Mouse (Mus musculus) G1E-ER4 (cell line): ENCODE measurements around the gene Tex52. TPM values are rescaled to one million over a fixed set of nuclear protein-coding genes. Genes with fewer than 3 reads are reported as not detected.

Source experiments
- GATA1 ChIP-seq: IDR thresholded peaks from one replicate; pipeline ENCODE4 v1.8.0; 2012; ENCODE audit warnings: low read length, inconsistent platforms
- polyA plus RNA-seq: library from polyadenylated mRNA; stranded (reverse); fragments of >175 nt; gene quantifications from 2 replicates; pipeline ENCODE4 v1.2.3, GENCODE M21; 2012

The Tex52 gene
- polyA plus RNA-seq, result not detected in 2 replicates

DNA sequence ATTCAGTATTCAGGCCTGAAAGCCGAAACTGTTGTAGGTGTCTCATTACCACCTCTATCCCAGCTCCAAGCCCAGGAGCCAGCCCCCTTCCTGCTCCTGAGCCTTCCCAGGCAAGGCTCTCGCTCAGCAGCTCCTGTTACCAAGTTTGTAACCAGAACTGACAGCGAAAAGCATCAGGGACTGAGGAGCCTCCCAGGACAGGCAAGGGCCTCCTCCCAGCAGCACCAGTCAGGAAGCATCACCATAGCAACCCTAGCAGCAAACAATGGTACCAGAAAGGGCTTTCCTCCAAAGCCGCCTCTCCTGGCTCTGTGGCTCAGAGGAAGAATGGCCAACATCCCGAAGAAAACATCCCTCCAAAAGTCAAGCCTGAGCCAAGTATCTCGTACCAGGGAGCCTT lies at the start of gene Tex52, which contains the start of gene Gm44596:
Gene Tex52, plus strand, starts transcription at position 265 of the 400 bp plus-strand sequence.
Gene Gm44596, plus strand, starts transcription at position 312 of the 400 bp plus-strand sequence.
- TF ChIP-seq GATA1, result no peak

- no peak for TF ChIP-seq GATA1
Observed at GRCm38 (mm10) chr6:128334397-128335124, 40.7 kb upstream of the Tex52 start.

DNA sequence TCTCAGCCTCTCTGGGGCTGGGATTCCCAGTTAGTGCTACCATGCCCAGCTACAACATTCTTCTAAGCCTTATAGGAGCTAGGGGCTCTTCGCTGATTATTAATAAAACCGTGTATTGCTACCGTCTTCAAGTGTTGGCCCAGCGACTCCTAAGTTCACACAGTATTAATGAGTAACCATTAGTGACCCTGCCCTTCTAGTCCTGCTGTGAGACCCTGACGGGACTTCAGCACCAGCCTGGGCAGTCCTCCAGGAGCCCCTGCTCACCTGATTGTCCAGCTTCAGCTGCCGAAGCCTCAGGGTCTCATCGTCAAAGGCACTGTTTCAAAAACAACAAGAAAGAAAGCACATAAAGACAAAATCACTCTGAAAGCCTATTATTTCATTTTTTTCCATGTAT lies 37.8 kb upstream of the Tex52 start:
- TF ChIP-seq GATA1, result no peak

DNA sequence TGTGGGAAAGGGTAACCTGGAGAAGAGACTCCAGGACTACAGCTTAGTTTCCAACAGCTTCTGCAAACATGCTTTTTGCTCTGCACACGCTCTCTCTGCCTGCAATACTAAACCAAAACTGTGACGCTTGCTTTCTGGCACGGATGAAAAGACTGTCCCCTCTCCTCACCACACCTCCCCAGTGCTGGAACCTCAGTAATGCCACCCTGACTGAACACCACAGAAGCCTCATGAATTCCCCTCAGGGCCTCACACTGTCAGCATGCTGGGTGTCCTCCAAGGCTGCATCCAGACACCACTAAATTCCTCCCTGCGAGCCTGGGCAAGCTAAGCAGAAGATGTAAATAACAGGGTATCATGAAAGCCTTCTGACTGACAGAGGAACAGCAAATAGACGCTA lies 36.4 kb upstream of the Tex52 start:
- TF ChIP-seq GATA1, result no peak

DNA sequence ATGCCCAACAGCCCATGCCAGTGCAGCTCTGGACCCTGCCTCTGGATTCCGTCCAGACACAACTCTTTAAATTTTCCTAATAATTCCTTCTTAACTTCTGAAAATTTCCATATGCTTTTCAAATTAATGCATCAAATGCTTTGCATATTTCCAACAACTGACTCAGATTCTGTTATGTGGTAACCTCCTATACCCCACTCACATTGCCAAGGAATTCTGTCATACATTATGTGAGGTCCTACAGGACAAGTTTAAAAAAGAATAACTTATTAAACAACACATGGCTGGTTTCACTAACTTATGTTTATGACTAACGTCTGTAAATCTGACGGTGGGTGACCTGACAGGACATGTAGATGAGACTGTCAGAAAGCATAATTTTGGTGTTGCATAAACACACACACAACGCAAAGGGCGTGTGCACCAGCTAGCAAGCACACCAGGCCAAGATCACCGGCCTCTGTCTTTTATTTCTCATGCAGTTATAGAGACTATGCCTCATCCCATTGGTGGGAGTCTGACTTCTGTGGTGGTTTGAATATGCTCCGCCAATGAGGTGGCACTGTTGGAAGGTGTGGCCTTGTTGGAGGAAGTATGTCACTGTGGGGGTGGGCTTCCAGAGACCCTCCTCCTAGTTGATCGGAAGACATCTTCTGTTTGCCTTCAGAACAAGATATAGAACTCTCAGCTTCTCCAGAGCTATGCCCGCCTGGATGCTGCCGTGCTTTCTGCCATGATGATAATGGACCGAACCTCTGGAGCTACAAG lies 33.1 kb upstream of the Tex52 start:
- no peak for TF ChIP-seq GATA1

DNA sequence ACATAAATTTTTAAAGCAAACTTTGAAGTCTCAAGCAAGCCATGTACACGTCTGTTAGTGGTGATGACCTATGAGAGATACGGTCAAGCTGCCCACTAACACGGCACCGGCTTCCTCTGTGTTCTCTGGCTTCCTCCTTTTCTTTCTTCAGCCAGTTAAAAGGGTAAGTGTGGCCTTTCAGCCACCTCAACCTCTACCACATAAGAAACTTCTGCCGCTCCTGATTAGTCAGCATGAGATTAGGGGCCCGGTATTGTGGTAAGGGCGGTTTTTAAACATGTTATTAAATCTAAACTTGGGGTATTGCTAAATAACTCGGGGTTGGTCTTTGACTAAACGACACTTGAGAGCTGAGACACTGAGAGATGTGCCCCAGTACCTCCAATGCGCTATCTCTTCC lies 29.6 kb upstream of the Tex52 start:
- TF ChIP-seq GATA1, result no peak

GRCm38 (mm10) chr6:128346782-128347181 lies 28.5 kb upstream of the Tex52 start:
- no peak for TF ChIP-seq GATA1

- no peak for TF ChIP-seq GATA1
Observed at GRCm38 (mm10) chr6:128349711-128350110, 25.5 kb upstream of the Tex52 start.

DNA sequence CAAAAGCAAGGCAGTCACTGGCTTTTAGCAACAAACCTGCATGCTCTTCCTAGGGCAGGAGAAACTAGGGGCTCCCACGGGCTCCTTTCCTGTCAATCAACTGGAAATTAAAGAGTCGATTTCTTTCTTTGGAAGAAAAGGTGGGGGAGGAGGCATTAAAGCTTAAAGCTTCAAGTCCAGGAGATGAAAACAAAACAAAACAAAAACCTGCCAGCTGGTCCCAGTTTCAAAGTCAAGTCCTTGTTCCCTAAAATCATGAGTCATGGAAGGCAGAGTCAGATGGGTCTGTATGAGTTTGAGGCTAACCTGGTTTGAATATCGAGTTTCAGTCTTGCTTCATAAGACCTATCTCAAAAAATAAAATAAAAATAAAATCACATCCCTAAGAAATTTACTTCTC lies 21.1 kb upstream of the Tex52 start:
- TF ChIP-seq GATA1, result no peak

GRCm38 (mm10) chr6:128355201-128355681 lies 20.0 kb upstream of the Tex52 start:
- TF ChIP-seq GATA1, result no peak

GRCm38 (mm10) chr6:128355726-128356416 lies 19.4 kb upstream of the Tex52 start, which contains the start of gene Tulp3:
Tulp3 (minus strand) TSS chr6:128355851.
- no peak for TF ChIP-seq GATA1

GRCm38 (mm10) chr6:128358999-128359398 lies 16.3 kb upstream of the Tex52 start:
- no peak for TF ChIP-seq GATA1

DNA sequence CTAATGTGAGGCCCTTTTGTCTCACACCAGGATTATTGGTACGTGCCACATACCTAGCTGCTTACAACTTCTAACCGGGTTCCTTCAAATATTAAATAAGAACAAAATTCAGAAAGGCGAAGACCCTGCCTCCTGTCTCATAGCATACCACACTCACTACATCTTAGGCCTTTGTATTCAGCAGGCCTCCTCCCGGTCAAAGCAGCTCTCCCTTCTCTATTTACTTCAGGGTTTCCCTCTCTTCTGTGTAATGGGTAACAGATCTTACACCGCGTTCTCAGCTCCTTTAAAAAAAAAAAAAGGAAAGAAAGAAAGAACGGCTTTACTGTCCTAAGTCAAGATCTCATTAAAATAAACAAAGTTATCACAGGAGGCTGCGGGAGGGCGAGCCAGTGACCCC lies 13.4 kb upstream of the Tex52 start:
- TF ChIP-seq GATA1, result no peak

- TF ChIP-seq GATA1, result no peak
Observed at GRCm38 (mm10) chr6:128362381-128363006, 12.8 kb upstream of the Tex52 start, which contains the start of the genes Rhno1 and Foxm1. Rhno1 (minus strand) TSS chr6:128362911. Foxm1 (plus strand) TSS chr6:128362967.
